Mouse (Mus musculus) olfactory bulb, adult 2 months (tissue): ENCODE measurements around the gene Ntn5.

ENCODE experiments used
- CTCF ChIP-seq: fragments of 200-500 bp; IDR thresholded peaks from 2 replicates; pipeline ENCODE4 v1.5.1; 2012; ENCODE audit warnings: low read depth, mild to moderate bottlenecking, low read length, moderate library complexity; ENCODE audit not compliant: insufficient read depth
- POLR2A ChIP-seq: fragments of 200-500 bp; IDR thresholded peaks from 2 replicates; pipeline ENCODE4 v1.6.1; 2012; ENCODE audit warnings: mild to moderate bottlenecking, low read depth, low read length, moderate library complexity; ENCODE audit not compliant: insufficient read depth

- no peak for TF ChIP-seq POLR2A
- TF ChIP-seq CTCF, result no peak
Measured at GRCm38 (mm10) chr7:45639561-45640027, 44.2 kb upstream of the Ntn5 start, which contains the start of gene Mamstr.
